Mouse (Mus musculus) midbrain, postnatal 0 days (tissue): ENCODE results near the gene Ngp. TPM values are rescaled to one million over a fixed set of nuclear protein-coding genes. Genes with fewer than 3 reads are reported as not detected.
"Not testable (repeated sequence)": the region's sequence is repeated elsewhere in the genome, so short reads cannot be mapped to it uniquely, and the experiment has no call there.

Experiments used
- ATAC-seq: fragments of 200-750 bp; cut with Nextera tagmentation; 2 replicates; pipeline ENCODE4 v1.8.0; 2017; ENCODE audit warnings: moderate number of reproducible peaks, mild to moderate bottlenecking, moderate TSS enrichment, moderate library complexity; ENCODE audit not compliant: low FRiP score
- DNase-seq: peaks from one replicate; pipeline ENCODE4 v3.0.0-alpha.2; 2015; ENCODE audit warnings: low spot score
- H3K27ac ChIP-seq: fragments of 300-500 bp; sonication (generic); 2 replicates; pipeline ENCODE4 v1.5.1; 2014; ENCODE audit warnings: low read depth, mild to moderate bottlenecking, low read length, mixed read lengths
- H3K27me3 ChIP-seq: fragments of 300-500 bp; sonication (generic); 2 replicates; pipeline ENCODE4 v1.6.1; 2014; ENCODE audit warnings: low read length, control low read depth, mixed read lengths; ENCODE audit not compliant: insufficient read depth
- H3K36me3 ChIP-seq: fragments of 300-500 bp; sonication (generic); 2 replicates; pipeline ENCODE4 v1.6.1; 2014; ENCODE audit warnings: low read length, control low read depth, mixed read lengths; ENCODE audit not compliant: insufficient read depth
- H3K4me1 ChIP-seq: fragments of 300-500 bp; sonication (generic); 2 replicates; pipeline ENCODE4 v1.6.1; 2014; ENCODE audit warnings: mild to moderate bottlenecking, control low read depth, antibody characterized with exemption, low read length, mixed read lengths; ENCODE audit not compliant: insufficient read depth
- H3K4me2 ChIP-seq: fragments of 300-500 bp; sonication (generic); 2 replicates; pipeline ENCODE4 v1.6.1; 2014; ENCODE audit warnings: low read depth, mild to moderate bottlenecking, low read length, mixed read lengths; ENCODE audit not compliant: poor library complexity, severe bottlenecking
- H3K4me3 ChIP-seq: fragments of 300-500 bp; sonication (generic); 2 replicates; pipeline ENCODE4 v1.5.1; 2014; ENCODE audit warnings: low read depth, mild to moderate bottlenecking, low read length, moderate library complexity
- H3K9ac ChIP-seq: fragments of 300-500 bp; sonication (generic); replicated peaks from 2 replicates; pipeline ENCODE4 v1.6.1; 2014; ENCODE audit warnings: mild to moderate bottlenecking, low read length, moderate library complexity, mixed read lengths; ENCODE audit not compliant: poor library complexity, severe bottlenecking
- H3K9me3 ChIP-seq: fragments of 300-500 bp; sonication (generic); 2 replicates; pipeline ENCODE4 v1.6.1; 2016; ENCODE audit warnings: low read length, control low read depth
- CTCF ChIP-seq: IDR thresholded peaks from 2 replicates; pipeline ENCODE4 v1.5.1; 2016; ENCODE audit warnings: antibody characterized with exemption, mild to moderate bottlenecking
- WGBS: fragments of 180-500 bp; shearing (Covaris S2); extraction: QIAGEN DNeasy Blood & Tissue Kit; methylation state at CpG from one replicate; pipeline ENCODE4 v1.1.7; 2014; 5-methylcytosine and 5-hydroxymethylcytosine counted together
- polyA plus RNA-seq: library from polyadenylated mRNA; unstranded; fragments of >200 nt; fragmentation: Nextera tagmentation; extraction: Ambion mirVana; gene quantifications from 2 replicates; pipeline ENCODE4 v1.2.1, GENCODE M21; 2015
- total RNA-seq: library from RNA; depleted of rRNA; stranded (reverse); fragments of >200 nt; gene quantifications from 2 replicates; pipeline ENCODE4 v1.2.3, GENCODE M21; 2014

The Ngp gene
- total and polyA plus RNA-seq, 2 experiments from 2014 or later, result 0.44 to 0.58 TPM

- Histone ChIP-seq H3K4me3 (no peak overlapping the region), H3K27me3 (no peaks in the 10 kb centered on the region), H3K9ac (no peak overlapping the region), H3K9me3 (no peaks in the 10 kb centered on the region), H3K4me1 (no peaks in the 10 kb centered on the region; the same call in 1 of the 2 replicates), H3K36me3 (peaks cover 24% of the 10 kb centered on the region), H3K27ac (no peak overlapping the region), H3K4me2 (no peak overlapping the region)
- ATAC-seq (no peak), DNase-seq (no peak)
- 89% methylated on average over 5 of the region's 5 CpGs for WGBS
- TF ChIP-seq CTCF, result no peak
Observed at GRCm38 (mm10) chr9:110400650-110401049, 18.9 kb upstream of the Ngp start.

- WGBS, result 98% methylated on average over 2 of the region's 2 CpGs
- Histone ChIP-seq H3K9me3 (no peaks in the 10 kb centered on the region), H3K27ac (no peak overlapping the region), H3K4me1 (peaks cover 7% of the 10 kb centered on the region), H3K9ac (no peak overlapping the region), H3K36me3 (peaks cover 10% of the 10 kb centered on the region; the same call in 1 of the 2 replicates), H3K27me3 (no peaks in the 10 kb centered on the region), H3K4me2 (no peak overlapping the region), H3K4me3 (no peak overlapping the region)
- no peak for TF ChIP-seq CTCF
- DNase-seq, result no peak
- no peak for ATAC-seq
Observed at GRCm38 (mm10) chr9:110402731-110403130, 16.8 kb upstream of the Ngp start.

GRCm38 (mm10) chr9:110403240-110403639 is 16.3 kb upstream of the Ngp start:
- H3K4me2 ChIP-seq, H3K27me3 ChIP-seq, DNase-seq, H3K9me3 ChIP-seq, H3K36me3 ChIP-seq, H3K4me3 ChIP-seq, H3K9ac ChIP-seq, H3K4me1 ChIP-seq, H3K27ac ChIP-seq, ATAC-seq: not testable (repeated sequence)
- peak; percentile 33 for TF ChIP-seq CTCF
- 83% methylated on average over 4 of the region's 4 CpGs for WGBS

DNA sequence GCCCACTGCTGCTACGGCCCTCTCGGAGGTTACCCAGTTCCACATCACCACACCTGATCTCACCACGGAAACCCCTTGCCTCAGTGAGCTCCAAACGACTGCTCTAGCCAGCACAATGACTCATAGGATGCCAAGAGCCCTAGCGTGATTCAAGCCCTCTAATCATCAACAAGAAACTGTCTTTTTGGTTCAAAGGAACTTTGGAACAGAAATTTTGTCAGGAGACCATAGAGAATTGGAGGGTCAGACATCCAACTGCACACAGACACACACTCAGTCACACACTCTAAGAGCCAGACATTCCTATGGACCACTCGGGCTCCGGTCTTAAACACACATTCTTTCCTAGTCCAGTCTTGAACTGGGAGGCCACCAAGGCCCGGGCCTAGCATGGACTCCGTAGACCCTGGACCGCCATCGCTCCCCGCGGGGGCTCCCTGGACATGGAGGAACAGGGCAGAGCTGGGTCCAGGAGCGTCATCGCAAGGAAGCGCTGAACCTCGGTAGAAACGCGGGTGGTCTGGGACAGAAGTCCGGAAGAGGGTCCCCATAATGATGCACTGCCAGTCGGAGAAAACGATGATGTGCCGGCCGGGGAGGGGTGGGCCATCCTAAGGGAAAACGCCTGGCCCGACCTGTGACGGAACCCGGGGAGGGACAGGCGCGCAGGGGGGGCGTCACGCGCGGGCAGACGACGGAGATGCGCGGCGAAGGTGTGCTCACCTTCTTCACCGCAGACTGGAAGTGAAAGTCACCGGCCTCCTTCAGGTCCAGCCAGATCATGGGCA is 12.0 kb upstream of the Ngp start:
- H3K9me3 ChIP-seq, result no peaks in the 10 kb centered on the region
- H3K4me2 ChIP-seq, result peak overlapping the region; percentile 88
- H3K9ac ChIP-seq, result peak overlapping the region; percentile 91
- no peak for TF ChIP-seq CTCF
- H3K36me3 ChIP-seq, result peaks cover under 1% of the 10 kb centered on the region; the same call in 1 of the 2 replicates
- H3K27ac ChIP-seq, result peak overlapping the region; percentile 82
- no peaks in the 10 kb centered on the region for H3K27me3 ChIP-seq
- no peak for DNase-seq
- H3K4me3 ChIP-seq, result peak overlapping the region; percentile 67
- 1% methylated on average over 41 of the region's 41 CpGs for WGBS
- peak; percentile 75 for ATAC-seq
- peaks cover 7% of the 10 kb centered on the region for H3K4me1 ChIP-seq

DNA sequence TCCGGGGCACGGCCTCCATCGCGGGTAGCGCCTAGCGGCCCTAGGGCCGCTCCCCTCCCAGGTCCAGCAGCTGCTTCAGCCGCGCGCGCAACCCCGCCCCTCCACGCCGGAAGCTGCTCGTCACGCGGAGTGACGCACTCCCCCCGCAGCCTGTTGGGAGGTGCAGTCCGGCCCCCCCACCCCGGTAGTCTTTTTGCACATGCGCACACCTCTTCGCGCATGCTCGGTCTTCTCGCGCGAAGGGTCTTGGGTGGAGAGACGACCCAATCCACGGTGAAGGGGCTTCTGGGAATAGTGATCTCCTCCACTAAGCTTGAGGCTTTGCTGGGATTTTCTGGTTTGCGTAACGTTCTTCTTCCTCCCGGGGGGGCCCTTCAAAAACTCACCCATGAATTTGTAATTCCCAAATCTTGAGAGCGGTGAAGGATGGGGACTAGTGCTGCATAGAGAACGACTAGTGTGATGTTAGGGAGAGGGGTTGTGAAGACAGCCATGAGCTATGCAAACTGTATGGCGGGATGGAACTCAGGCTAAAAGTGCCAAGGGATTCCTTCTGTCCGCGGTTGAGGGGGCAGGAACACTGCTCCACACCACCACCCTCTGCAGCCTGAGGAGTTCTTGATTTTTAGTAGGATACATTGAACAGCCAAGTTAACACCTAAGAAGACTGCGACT is 11.3 kb upstream of the Ngp start, which contains the start of gene Ptpn23:
Ptpn23 (minus strand) TSS at position 115 of the 675 bp plus-strand sequence.
- ATAC-seq (peak; percentile 96), DNase-seq (peak; percentile 99)
- Histone ChIP-seq H3K4me3 (peak within 1 kb of the TSS; percentile 67), H3K9ac (peak within 1 kb of the TSS; percentile 91), H3K27ac (peak within 1 kb of the TSS; percentile 82), H3K4me1 (peaks cover 7% of the 10 kb centered on the region), H3K9me3 (no peaks in the 10 kb centered on the region), H3K4me2 (peak within 1 kb of the TSS; percentile 88), H3K27me3 (no peaks in the 10 kb centered on the region), H3K36me3 (no peaks in the 10 kb centered on the region)
- no peak for TF ChIP-seq CTCF
- 1% methylated on average over 39 of the region's 39 CpGs for WGBS
